Mouse (Mus musculus) testis, adult 2 months (tissue): ENCODE measurements at regions not wholly inside any gene's neighbourhood (a gene's known extent, or its start where the extent isn't known, plus 50 kb on each side); places are given as distances from the start of the nearest gene placed in this dataset.

Experiments used
- H3K27ac ChIP-seq: fragments of 200-500 bp; 2 replicates; pipeline ENCODE4 v1.5.1; 2012; ENCODE audit warnings: low read depth, low read length; ENCODE audit not compliant: control insufficient read depth, insufficient read depth
- H3K27me3 ChIP-seq: fragments of 200-500 bp; 2 replicates; pipeline ENCODE4 v1.6.1; 2012; ENCODE audit warnings: mild to moderate bottlenecking, low read length, moderate library complexity; ENCODE audit not compliant: control insufficient read depth, insufficient read depth
- H3K36me3 ChIP-seq: fragments of 200-500 bp; 2 replicates; pipeline ENCODE4 v1.6.1; 2012; ENCODE audit warnings: mild to moderate bottlenecking, low read length; ENCODE audit not compliant: control insufficient read depth, insufficient read depth
- H3K4me1 ChIP-seq: fragments of 200-500 bp; 2 replicates; pipeline ENCODE4 v1.6.1; 2012; ENCODE audit warnings: low read length; ENCODE audit not compliant: control insufficient read depth, insufficient read depth
- H3K4me3 ChIP-seq: fragments of 200-500 bp; 2 replicates; pipeline ENCODE4 v1.5.1; 2012; ENCODE audit warnings: low read depth, mild to moderate bottlenecking, low read length, moderate library complexity, mixed read lengths; ENCODE audit not compliant: control insufficient read depth
- CTCF ChIP-seq: fragments of 200-500 bp; IDR thresholded peaks from 2 replicates; pipeline ENCODE4 v1.5.1; 2012; ENCODE audit warnings: low read depth, mild to moderate bottlenecking, inconsistent platforms, low read length, moderate library complexity; ENCODE audit not compliant: control insufficient read depth, insufficient read depth, insufficient replicate concordance
- POLR2A ChIP-seq: fragments of 200-500 bp; IDR thresholded peaks from 2 replicates; pipeline ENCODE4 v1.6.1; 2012; ENCODE audit warnings: low read depth, mild to moderate bottlenecking, inconsistent platforms, low read length, moderate library complexity; ENCODE audit not compliant: control insufficient read depth

- Histone ChIP-seq H3K27me3 (no peaks in the 10 kb centered on the region), H3K36me3 (no peaks in the 10 kb centered on the region), H3K4me1 (no peaks in the 10 kb centered on the region), H3K27ac (no peak overlapping the region), H3K4me3 (no peak overlapping the region)
- TF ChIP-seq POLR2A: no peak
Observed at GRCm38 (mm10) chr8:89565147-89565826, 521.3 kb upstream of the Sall1 start.

GRCm38 (mm10) chr8:89563544-89563943 is 519.6 kb upstream of the Sall1 start:
- H3K4me1 ChIP-seq: no peaks in the 10 kb centered on the region
- no peak overlapping the region for H3K4me3 ChIP-seq
- no peaks in the 10 kb centered on the region for H3K36me3 ChIP-seq
- H3K27ac ChIP-seq: no peak overlapping the region
- no peak for TF ChIP-seq CTCF
- TF ChIP-seq POLR2A: no peak
- H3K27me3 ChIP-seq: no peaks in the 10 kb centered on the region

- no peak overlapping the region for H3K27ac ChIP-seq
- H3K27me3 ChIP-seq: no peaks in the 10 kb centered on the region
- no peak overlapping the region for H3K4me3 ChIP-seq
- TF ChIP-seq POLR2A (no peak), CTCF (no peak)
- no peaks in the 10 kb centered on the region for H3K36me3 ChIP-seq
- H3K4me1 ChIP-seq: no peaks in the 10 kb centered on the region
Observed at GRCm38 (mm10) chr8:89562597-89562996, 518.6 kb upstream of the Sall1 start.

GRCm38 (mm10) chr8:89541231-89541630 is 497.3 kb upstream of the Sall1 start:
- Histone ChIP-seq H3K4me3 (no peak overlapping the region), H3K36me3 (no peaks in the 10 kb centered on the region), H3K27me3 (no peaks in the 10 kb centered on the region), H3K4me1 (no peaks in the 10 kb centered on the region), H3K27ac (no peak overlapping the region)
- no peak for TF ChIP-seq POLR2A
- TF ChIP-seq CTCF: no peak

- TF ChIP-seq POLR2A: no peak
- no peak for TF ChIP-seq CTCF
- Histone ChIP-seq H3K27ac (no peak overlapping the region), H3K36me3 (no peaks in the 10 kb centered on the region), H3K27me3 (no peaks in the 10 kb centered on the region), H3K4me1 (no peaks in the 10 kb centered on the region), H3K4me3 (no peak overlapping the region)
Observed at GRCm38 (mm10) chr8:89534605-89535004, 490.6 kb upstream of the Sall1 start.

GRCm38 (mm10) chr8:89525041-89525440 is 481.1 kb upstream of the Sall1 start:
- H3K27me3 ChIP-seq: no peaks in the 10 kb centered on the region
- no peaks in the 10 kb centered on the region for H3K36me3 ChIP-seq
- TF ChIP-seq POLR2A (no peak), CTCF (no peak)
- H3K4me1 ChIP-seq: no peaks in the 10 kb centered on the region
- H3K27ac ChIP-seq: no peak overlapping the region
- H3K4me3 ChIP-seq: no peak overlapping the region

GRCm38 (mm10) chr8:89523336-89523735 is 479.4 kb upstream of the Sall1 start:
- no peak overlapping the region for H3K4me3 ChIP-seq
- H3K36me3 ChIP-seq: no peaks in the 10 kb centered on the region
- no peak for TF ChIP-seq POLR2A
- no peak for TF ChIP-seq CTCF
- H3K27me3 ChIP-seq: no peaks in the 10 kb centered on the region
- H3K27ac ChIP-seq: no peak overlapping the region
- H3K4me1 ChIP-seq: no peaks in the 10 kb centered on the region

- H3K4me1 ChIP-seq: no peaks in the 10 kb centered on the region
- no peaks in the 10 kb centered on the region for H3K27me3 ChIP-seq
- TF ChIP-seq CTCF (no peak), POLR2A (no peak)
- H3K27ac ChIP-seq: no peak overlapping the region
- H3K4me3 ChIP-seq: no peak overlapping the region
- H3K36me3 ChIP-seq: no peaks in the 10 kb centered on the region
Observed at GRCm38 (mm10) chr8:89516602-89517001, 472.6 kb upstream of the Sall1 start.
